Mouse (Mus musculus) C2C12 (cell line): ENCODE data around the gene Zfp825. TPM values are rescaled to one million over a fixed set of nuclear protein-coding genes. Genes with fewer than 3 reads are reported as not detected.
"Not testable (repeated sequence)": the region's sequence is repeated elsewhere in the genome, so short reads cannot be mapped to it uniquely, and the experiment has no call there.

Source experiments
- H3K27me3 ChIP-seq: one replicate; pipeline ENCODE4 v1.6.1; 2011; ENCODE audit not compliant: control insufficient read depth, insufficient read depth, insufficient read length
- H3K36me3 ChIP-seq: one replicate; pipeline ENCODE4 v1.6.1; 2011; ENCODE audit not compliant: control insufficient read depth, insufficient read depth
- H3K4me3 ChIP-seq: one replicate; pipeline ENCODE4 v1.5.1; 2011; ENCODE audit warnings: mild to moderate bottlenecking, control low read depth; ENCODE audit not compliant: poor library complexity, insufficient read depth, severe bottlenecking
- H3K79me2 ChIP-seq: one replicate; pipeline ENCODE4 v1.6.1; 2011; ENCODE audit not compliant: control insufficient read depth, insufficient read depth
- H3K79me3 ChIP-seq: one replicate; pipeline ENCODE4 v1.6.1; 2011; ENCODE audit warnings: low read depth, control low read depth
- H3ac ChIP-seq: one replicate; pipeline ENCODE3; 2011; ENCODE audit warnings: low read depth; ENCODE audit not compliant: control insufficient read depth, insufficient read length
- FOSL1 ChIP-seq: IDR thresholded peaks from one replicate; pipeline ENCODE4 v1.8.0; 2011; ENCODE audit warnings: mild to moderate bottlenecking, low read length; ENCODE audit not compliant: poor library complexity, insufficient read depth, severe bottlenecking
- MAX ChIP-seq: IDR thresholded peaks from one replicate; pipeline ENCODE4 v1.6.1; 2011; ENCODE audit warnings: mild to moderate bottlenecking, control low read depth
- MYOD1 ChIP-seq: IDR thresholded peaks from one replicate; pipeline ENCODE4 v1.6.1; 2011; ENCODE audit warnings: low read depth; ENCODE audit not compliant: control insufficient read depth, insufficient read length
- MYOG ChIP-seq: IDR thresholded peaks from one replicate; pipeline ENCODE4 v1.6.1; 2011; ENCODE audit not compliant: control insufficient read depth, insufficient read length; ENCODE audit errors: extremely low read depth
- USF1 ChIP-seq: IDR thresholded peaks from one replicate; pipeline ENCODE4 v1.6.1; 2011; ENCODE audit warnings: low read depth, mild to moderate bottlenecking, control low read depth, moderate library complexity
- long read RNA-seq, 2 experiments: library from polyadenylated mRNA; unstranded; transcript quantifications; one replicate each; pipeline ENCODE4 v2.0.0; 2019 to 2020
- polyA plus RNA-seq: library from polyadenylated mRNA; unstranded; fragments of >200 nt; fragmentation: generic; extraction: Trizol; gene quantifications from one replicate; pipeline ENCODE4 v1.2.1, GENCODE M21; 2012; ENCODE audit warnings: missing spikeins

Zfp825 gene
- polyA plus RNA-seq: 2.5 TPM
- long read RNA-seq, experiment 1, transcript Zfp825-203 (5 exons, 1,549 nt): major isoform, 6 of 12 reads
- long read RNA-seq, experiment 1, partial matches to known transcripts: 0 of 12 reads
- long read RNA-seq, experiment 1, other reads (novel, unspliced or antisense): 3 of 12 reads
- long read RNA-seq, experiment 2, transcript Zfp825-202 (4 exons, 1,406 nt): minor isoform, 7 of 19 reads
- long read RNA-seq, experiment 2, transcript Zfp825-203 (5 exons, 1,549 nt): major isoform, 10 of 19 reads
- long read RNA-seq, experiment 2, partial matches to known transcripts: 0 of 19 reads
- long read RNA-seq, experiment 2, other reads (novel, unspliced or antisense): 2 of 19 reads

DNA sequence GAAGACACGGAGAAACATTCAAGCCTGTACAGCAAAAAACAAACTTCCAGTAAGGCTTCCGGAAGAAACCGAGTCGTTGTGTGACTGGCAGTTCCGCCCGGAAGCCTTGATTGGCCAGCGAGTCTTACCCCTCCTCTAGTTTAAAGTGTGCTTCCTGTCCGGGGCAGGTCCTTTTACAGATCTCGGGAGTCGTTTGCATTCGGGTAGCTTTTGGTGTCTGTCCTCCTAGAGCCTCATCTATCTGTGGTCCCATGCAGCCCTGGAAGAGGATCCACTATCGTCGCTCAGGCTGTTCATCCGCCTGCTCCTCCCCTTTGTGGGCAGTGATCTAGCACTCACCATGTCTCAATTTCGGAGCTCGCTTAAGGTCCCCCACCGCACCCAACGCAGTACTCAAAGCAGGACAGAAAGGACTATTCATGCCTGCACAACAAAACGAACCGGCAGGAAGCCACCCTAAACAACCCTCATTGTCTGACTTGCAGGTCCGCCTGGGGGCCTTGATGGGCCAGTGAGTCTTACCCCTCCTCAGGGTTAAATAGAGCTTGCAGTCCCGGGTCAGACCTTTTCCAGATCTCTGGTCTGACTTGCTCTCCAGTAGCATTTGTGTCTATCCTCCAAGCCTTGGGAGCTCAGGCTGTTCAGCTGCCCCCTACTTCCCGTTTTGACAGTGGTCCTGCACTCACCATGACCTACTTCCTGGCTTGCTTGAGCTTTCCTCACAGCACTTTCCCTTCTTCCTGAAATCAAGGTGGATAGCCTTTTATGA is at the start of gene Zfp825:
Zfp825 (minus strand) TSS at position 82 of the 769 bp plus-strand sequence.
- H3K79me3 ChIP-seq: no peaks in the 10 kb centered on the region
- H3K36me3 ChIP-seq: no peaks in the 10 kb centered on the region
- peaks cover 7% of the 10 kb centered on the region for H3K79me2 ChIP-seq
- H3ac ChIP-seq: peak within 1 kb of the TSS; percentile 74
- TF ChIP-seq USF1: no peak
- no peaks in the 10 kb centered on the region for H3K27me3 ChIP-seq
- H3K4me3 ChIP-seq: peak within 1 kb of the TSS; percentile 39

DNA sequence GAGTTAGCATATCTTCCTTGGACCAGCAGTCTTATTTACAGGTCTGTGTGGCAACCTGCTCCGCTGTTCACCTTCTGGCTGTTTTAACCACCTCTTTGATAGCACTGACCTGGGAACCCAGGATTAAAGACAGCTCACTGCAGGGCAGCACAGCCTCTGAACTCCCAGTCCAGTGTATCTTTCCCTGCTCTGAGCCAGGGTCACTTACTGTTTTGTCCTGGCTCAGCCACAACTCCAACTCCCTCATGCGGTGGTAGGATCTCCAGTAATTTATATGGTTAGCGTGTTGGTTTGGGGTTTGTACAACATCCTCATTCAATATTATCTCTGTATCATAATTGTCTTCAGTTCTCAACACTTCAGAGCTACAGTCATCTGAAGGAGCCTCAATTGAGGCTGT is 41.6 kb upstream of the Zfp825 start:
- H3K79me3 ChIP-seq, H3ac ChIP-seq, H3K4me3 ChIP-seq, H3K79me2 ChIP-seq, H3K27me3 ChIP-seq, H3K36me3 ChIP-seq: not testable (repeated sequence)

DNA sequence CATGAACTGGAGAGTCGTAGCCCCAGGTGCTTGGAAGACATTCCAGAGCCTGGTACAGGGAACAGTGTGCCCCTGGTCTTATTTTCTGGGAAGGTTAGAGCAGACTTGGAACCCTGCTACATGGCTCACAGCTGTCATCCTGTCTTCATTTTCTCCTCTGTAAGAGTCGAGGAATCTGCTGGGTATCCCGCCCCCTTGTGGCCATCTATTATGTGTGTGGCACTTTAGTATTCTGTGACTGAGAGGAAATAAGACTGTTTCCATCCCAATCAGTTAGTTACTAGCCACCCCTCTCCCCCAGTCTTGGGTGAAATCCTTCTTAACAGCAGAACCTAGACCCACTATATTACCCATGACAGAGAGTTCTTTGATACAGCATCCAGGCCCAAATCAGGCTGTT is 41.1 kb upstream of the Zfp825 start:
- not testable (repeated sequence) for H3ac ChIP-seq, H3K36me3 ChIP-seq, H3K4me3 ChIP-seq, H3K27me3 ChIP-seq, H3K79me2 ChIP-seq, H3K79me3 ChIP-seq

DNA sequence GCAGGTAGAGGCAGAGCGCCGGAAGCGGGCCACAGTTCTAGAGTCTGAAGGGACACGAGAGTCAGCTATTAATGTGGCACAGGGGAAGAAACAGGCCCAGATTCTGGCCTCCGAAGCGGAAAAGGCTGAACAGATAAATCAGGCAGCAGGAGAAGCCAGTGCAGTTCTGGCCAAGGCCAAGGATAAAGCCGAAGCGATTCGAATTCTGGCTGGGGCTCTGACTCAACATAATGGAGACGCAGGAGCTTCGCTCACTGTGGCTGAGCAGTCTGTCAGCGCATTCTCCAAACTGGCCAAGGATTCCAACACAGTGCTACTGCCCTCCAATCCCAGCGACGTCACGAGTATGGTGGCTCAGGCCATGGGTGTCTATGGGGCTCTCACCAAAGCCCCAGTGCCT is 40.3 kb upstream of the Zfp825 start:
- Histone ChIP-seq H3K79me2 (no peaks in the 10 kb centered on the region), H3K27me3 (no peaks in the 10 kb centered on the region), H3ac (no peak overlapping the region), H3K36me3 (no peaks in the 10 kb centered on the region), H3K4me3 (no peak overlapping the region), H3K79me3 (no peaks in the 10 kb centered on the region)
- TF ChIP-seq FOSL1 (no peak), MYOG (no peak), MYOD1 (no peak), MAX (no peak)

DNA sequence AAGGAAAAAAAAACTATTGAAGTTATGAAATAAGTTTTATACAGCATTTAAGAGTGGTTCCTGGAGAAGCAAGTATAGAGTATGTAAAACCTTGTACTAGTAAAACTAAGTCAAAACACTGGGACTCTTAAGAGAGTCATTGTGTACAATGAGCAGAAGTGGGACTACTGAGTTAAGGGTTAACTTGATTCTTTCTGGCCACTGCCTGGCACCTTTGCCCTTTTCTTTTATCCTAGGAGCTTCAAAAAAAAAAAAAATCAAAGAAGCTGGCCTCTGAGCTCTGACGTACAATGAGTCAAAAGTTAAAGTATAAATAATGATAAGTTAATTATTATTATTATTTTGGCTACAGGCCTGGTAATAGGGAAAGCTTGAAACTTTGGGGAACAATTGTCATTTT is 37.5 kb upstream of the Zfp825 start:
- H3K79me3 ChIP-seq, H3K27me3 ChIP-seq, H3K4me3 ChIP-seq, H3K79me2 ChIP-seq, H3K36me3 ChIP-seq, H3ac ChIP-seq: not testable (repeated sequence)

DNA sequence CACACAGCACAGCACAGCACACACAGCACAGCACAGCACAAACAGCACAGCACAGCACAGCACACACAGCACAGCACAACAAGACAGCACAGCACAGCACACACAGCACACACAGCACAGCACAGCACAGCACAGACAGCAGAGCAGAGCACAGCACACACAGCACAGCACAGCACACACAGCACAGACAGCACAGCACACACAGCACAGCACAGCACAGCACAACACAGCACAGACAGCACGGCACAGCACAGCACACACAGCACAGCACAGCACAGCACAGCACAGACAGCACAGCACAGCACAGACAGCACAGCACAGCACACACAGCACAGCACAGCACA is 35.6 kb upstream of the Zfp825 start:
- H3K27me3 ChIP-seq, H3K79me2 ChIP-seq, H3K36me3 ChIP-seq, H3ac ChIP-seq, H3K4me3 ChIP-seq, H3K79me3 ChIP-seq: not testable (repeated sequence)

DNA sequence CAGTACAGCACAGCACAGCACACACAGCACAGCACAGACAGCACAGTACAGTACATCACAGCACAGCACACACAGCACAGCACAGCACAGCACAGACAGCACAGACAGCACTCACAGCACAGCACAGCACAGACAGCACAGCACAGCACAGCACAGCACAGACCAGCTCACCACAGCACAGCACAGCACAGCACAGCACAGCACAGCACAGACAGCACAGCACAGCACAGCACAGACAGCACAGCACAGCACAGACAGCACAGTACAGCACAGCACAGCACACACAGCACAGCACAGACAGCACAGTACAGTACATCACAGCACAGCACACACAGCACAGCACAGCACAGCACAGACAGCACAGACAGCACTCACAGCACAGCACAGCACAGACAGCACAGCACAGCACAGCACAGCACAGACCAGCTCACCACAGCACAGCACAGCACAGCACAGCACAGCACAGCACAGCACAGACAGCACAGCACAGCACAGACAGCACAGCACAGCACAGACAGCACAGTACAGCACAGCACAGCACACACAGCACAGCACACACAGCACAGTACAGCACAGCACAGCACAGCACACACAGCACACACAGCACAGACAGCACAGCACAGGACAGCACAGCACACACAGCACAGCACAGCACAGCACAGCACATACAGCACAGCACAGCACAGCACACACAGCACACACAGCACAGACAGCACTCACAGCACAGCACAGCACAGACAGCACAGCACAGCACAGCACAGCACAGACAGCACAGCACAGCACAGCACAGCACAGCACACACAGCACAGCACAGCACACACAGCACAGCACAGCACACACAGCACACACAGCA is 35.0 kb upstream of the Zfp825 start:
- not testable (repeated sequence) for H3K36me3 ChIP-seq, H3K79me3 ChIP-seq, H3ac ChIP-seq, H3K27me3 ChIP-seq, H3K79me2 ChIP-seq, H3K4me3 ChIP-seq
